Mouse (Mus musculus) liver, adult (tissue): Measurements from ENCODE around the gene Hnrnpul2.

Experiments used
- GATA4 ChIP-seq: IDR thresholded peaks from 2 replicates; pipeline ENCODE4 v1.6.1; 2014; ENCODE audit warnings: mild to moderate bottlenecking, low read length; ENCODE audit not compliant: insufficient replicate concordance

Hnrnpul2 gene

DNA sequence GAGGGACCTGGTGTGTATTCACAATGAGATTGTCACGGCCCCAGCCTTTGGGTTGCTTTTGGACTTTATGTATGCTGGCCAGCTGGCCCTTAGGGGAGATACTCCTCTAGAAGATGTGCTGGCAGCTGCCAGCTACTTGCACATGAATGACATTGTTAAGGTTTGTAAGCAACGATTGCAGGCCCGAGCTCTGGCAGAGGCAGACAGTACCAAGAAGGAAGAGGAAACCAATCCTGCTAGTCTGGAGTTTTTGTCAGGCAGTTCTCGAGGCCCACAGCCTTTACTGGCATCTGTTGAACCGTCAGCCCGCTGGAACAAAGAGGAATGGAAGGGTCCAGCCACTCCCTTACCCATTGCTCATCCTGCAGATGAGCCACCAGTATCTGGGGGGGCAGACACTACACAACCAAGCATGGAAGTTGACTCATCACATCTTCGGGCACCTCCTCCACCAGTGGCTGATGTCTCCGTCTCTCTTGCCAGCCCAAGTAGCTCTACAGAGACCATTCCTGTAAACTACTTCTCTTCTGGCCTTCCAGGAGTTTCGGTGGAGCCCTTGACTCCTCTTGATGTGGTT, 16.5 kb upstream of the Hnrnpul2 start:
- TF ChIP-seq GATA4 = no peak

DNA sequence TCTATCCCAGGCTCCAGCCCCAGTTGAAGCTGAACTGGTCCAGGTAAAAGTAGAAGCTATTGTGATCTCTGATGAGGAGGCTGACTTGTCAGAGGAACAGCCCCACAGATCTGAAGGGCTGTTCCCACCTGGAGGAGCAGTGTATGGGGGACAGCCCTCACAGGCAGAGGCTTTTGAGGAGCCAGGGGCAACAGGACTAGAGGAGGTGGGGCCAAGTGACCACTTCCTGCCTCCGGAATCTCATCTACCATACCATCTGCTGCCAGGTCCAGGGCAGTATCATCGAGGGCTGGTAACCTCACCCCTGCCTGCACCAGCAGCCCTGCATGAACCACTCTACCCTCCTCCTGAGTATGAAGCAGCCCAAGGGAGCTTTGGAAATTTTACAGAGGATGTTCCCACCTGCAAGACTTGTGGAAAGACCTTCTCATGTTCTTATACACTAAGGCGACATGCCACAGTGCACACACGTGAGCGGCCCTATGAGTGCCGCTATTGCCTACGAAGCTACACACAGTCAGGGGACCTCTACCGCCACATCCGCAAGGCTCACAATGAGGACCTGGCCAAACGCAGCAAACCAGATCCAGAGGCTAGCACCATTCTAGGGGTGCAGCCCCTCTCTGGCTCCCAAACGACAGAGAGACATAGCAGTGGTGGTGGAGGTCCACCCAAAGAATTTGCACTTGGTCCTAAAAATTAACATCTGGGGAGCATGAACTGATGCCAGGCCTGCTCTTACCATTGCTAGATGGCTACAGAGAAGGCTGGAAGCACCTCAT, 15.7 kb upstream of the Hnrnpul2 start:
- no peak for TF ChIP-seq GATA4

DNA sequence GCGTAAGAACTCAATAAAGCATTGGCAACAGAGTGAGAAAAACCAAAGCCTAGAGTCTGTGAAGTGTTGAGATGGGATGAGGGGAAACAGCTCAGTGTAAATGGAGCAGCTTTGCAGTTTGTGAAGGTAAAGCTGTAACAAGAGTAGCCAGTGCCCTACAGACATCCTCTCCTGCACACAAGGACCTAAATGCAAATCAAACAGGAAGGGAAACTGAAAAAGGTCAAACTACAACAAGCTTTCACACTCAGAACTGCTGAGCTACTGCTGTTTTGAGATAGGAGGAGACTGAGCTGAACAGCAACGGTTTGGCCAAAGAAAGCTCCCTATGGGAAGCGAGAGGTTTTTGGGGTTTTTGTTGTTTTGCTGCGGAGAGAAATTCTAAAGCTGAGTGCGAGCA, 13.0 kb upstream of the Hnrnpul2 start:
- no peak for TF ChIP-seq GATA4

DNA sequence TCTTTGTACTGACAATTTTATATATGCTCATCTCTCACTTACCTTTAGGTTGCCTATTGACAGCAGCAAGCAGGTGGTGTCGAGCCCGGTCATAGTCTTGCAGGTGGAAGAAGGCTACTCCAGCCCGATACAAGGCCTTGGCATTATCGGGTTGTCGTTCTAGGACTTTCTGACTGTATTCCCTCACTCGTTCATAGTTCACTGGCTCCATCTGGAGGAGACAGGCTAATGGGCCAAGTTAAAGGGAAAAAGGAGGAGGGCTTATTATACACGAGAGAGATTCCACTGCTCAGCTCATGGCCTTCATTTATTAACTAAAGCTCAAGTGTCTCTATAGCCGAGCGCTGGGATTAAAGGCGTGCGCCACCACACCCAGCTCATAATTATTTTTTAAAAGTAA, 4.0 kb upstream of the Hnrnpul2 start:
- no peak for TF ChIP-seq GATA4

DNA sequence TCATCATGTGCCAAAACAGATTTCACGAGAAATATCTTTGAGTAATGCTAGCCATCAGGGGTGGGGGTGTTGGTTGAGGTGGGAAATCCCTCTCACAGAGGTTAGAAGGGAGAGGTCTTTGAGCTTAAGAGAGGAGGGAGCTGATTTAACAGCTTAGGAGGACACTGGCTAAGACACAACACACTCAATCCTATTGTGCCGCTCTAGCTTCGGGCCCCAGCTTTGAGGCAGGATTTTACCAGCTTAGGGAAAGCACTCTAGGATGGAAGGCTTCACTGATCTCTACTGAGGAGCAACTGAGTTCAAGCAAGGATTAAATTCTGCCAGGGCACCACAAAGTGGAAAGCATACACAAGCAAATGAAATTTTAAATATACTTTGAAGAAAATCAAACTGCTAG, 2.8 kb upstream of the Hnrnpul2 start:
- no peak for TF ChIP-seq GATA4

DNA sequence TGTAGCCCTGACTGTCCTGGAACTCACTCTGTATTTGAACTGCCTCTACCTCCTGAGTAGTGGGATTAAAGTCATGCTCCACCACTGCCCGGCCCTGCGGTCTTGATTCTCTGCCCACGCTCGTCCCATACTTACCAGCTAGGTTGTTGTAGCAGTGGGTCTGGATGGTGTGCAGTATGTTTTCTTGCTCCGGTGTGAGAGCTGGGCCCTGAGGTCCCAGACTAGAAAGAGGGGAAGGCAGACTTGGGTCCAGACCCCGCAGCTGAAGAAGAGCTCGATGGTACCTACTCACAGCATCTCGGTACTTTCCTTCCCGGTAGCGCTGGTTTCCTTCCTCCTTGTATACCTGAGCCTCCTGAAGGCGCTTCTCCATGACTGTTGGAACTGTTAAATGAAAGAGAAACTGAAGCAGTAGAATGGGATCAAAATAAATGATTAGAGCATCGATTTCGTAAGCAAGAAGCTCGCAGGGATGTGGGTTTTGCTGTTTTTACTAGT, 1.5 kb upstream of the Hnrnpul2 start:
- TF ChIP-seq GATA4 = no peak

DNA sequence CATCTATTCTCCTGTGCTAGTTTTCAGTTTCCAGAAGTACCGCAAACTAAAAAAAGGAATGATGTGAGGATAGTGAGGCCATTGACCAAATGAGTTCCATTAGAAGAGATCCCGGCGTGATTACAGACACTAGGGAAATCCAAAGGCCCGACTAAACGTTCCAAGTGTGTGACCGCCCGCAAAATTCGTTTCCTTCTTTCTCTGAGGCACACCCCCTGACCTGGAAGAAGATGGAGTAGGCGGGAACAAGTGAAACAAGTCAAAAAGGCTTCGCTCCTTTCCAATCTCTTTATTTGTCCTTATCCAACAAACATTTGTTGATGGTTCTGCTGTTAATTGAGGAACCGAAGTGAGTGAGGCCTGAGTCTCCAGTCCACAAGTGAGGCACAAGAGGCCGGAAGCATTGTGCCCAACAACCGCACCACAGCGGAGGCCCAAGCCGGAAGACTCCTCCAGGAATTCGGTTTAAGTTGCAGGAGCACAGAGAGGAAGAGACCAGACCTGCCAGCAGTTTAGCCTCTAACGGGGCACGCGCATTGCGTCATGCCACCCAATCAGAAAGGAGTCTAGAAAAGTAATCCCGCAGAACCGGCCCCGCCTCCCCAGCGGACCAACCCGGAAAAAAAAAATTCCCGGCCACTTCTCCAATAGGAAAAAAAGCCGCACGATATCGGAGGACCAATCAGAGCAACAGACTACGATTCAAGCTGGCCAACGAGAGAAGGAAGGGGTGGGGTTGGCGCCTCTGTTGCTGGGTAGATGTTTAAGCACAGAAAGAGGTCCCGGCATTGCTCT, 812 bp upstream of the Hnrnpul2 start, which contains the start of gene Ttc9c:
Ttc9c (minus strand) TSS at position 533 of the 795 bp plus-strand sequence.
- TF ChIP-seq GATA4 = no peak

DNA sequence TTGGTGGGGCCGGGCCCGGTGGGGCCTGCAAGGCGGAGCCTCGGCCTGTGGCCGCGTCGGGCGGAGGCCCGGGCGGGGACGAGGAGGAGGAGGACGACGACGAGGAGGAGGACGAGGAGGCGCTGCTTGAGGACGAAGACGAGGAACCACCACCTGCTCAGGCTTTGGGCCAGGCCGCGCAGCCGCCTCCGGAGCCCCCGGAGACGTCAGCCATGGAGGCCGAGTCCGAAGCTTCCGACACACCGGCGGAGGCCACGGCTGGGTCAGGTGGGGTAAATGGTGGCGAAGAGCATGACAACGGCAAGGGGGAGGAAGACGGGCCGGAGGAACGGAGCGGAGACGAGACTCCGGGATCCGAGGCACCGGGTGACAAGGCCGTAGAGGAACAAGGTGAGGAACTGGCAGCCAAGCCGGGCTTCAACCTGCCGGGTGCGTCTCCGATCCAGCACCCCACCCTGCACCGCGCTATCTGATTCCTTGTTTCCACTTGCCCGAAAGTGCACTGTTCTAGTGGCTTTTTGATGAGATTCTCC, 680 bp downstream of the Hnrnpul2 start:
- no peak for TF ChIP-seq GATA4

DNA sequence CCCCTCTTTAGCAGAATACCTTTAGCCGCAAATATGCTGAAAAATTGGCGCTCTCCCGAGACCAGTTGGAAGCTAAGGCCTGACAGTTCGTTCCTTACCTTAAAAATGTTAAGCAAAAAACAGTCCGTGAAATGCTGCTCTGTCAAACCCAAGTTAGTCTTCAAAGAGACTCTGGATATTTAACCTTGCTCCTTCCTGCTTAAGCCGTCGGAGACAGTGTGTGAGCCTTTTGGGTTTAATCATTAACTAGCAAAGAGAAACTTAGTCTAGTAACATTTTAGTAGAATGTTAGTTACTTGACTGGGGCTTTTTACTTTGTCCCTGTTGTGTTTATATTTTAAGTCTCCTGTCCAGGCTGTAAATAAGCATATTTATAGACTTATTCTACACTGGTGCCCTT, 1.3 kb downstream of the Hnrnpul2 start:
- no peak for TF ChIP-seq GATA4

DNA sequence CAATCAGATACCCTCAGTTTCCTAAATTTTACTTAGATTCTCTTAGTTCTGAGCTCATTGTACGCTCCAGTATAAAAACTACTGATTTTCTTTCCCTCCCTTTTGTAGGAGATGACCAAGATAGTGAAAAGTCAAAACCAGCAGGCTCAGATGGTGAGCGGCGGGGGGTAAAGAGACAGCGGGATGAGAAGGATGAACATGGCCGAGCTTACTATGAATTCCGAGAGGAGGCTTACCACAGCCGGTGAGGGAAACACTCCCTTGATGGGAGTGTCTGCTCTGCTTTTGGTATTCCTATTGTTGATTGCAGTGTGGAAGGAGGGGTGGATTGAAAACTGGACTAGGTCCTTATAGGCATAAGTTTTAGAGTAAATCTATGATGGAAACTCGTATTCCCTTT, 2.9 kb downstream of the Hnrnpul2 start:
- no peak for TF ChIP-seq GATA4

DNA sequence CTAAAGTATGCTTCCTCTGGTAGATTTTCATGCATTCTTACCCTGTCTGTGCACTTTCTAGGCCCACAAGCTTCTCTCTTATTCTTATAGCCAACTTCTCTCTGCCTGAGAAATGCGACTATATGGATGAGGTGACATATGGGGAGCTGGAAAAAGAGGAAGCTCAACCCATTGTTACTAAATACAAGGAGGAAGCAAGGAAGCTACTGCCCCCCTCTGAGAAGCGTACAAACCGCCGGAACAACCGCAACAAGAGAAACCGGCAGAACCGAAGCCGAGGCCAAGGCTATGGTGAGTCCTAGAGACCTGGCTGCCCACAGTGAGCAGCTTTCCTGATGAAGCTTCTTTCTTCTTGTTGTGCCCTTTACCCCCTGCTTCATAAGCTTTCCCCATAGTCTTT, 9.8 kb downstream of the Hnrnpul2 start, which contains the start of gene AC129217.1:
AC129217.1 (plus strand) TSS at position 114 of the 400 bp plus-strand sequence.
- no peak for TF ChIP-seq GATA4

DNA sequence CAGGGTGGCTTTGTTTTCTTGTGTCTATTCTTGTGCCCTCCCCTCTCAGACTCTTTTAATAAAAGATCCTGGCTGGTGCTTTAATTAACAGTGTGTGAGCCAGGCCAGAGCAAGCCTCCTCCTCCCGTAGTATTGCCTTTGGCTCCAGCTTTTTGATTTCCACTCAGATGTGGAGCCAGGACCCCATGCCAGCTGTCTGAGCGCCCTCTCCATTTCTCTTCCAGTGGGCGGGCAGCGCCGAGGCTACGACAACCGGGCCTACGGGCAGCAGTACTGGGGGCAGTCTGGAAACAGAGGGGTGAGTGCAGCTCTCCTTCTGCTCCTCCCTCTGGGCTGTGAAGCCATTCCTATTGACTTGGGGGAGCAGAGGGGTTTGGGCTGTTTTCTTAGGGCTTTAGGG, 10.9 kb downstream of the Hnrnpul2 start:
- no peak for TF ChIP-seq GATA4

DNA sequence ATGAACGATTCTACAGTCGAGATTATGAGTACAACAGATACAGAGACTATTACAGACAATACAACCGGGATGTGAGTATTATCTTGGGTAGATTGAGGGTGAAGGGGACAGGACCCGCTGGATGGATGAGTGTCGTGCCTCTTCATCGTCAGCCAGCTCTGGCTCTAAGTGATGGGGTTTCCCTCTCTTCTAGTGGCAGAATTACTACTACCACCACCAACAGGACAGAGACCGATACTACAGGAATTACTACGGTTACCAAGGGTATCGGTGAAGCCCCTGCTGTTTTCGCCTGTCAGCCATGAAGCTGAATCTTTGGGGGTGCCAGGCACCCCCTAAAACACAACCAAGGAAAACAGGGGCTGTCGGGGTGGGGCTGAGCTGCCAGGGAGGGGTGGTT, 11.5 kb downstream of the Hnrnpul2 start:
- no peak for TF ChIP-seq GATA4

DNA sequence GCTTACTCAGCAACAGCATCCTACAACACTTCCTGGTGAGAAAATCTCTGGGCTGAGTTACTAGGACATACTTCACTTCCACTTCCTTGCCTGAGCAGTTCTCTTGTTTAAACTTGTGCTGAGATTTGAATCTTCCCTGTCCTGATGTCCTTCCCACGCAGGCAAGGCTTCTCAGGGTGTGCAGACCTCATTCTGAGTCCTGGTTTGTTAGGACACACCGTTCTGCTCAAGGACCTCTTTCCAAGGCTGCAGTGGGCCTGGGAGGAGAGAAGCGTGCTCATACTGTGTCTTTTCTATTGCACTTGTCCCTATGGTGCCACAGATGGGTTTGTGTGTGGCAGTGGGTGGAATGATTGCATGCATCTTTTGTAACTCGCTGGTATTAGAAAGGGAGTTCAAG, 13.2 kb downstream of the Hnrnpul2 start:
- TF ChIP-seq GATA4 = no peak

DNA sequence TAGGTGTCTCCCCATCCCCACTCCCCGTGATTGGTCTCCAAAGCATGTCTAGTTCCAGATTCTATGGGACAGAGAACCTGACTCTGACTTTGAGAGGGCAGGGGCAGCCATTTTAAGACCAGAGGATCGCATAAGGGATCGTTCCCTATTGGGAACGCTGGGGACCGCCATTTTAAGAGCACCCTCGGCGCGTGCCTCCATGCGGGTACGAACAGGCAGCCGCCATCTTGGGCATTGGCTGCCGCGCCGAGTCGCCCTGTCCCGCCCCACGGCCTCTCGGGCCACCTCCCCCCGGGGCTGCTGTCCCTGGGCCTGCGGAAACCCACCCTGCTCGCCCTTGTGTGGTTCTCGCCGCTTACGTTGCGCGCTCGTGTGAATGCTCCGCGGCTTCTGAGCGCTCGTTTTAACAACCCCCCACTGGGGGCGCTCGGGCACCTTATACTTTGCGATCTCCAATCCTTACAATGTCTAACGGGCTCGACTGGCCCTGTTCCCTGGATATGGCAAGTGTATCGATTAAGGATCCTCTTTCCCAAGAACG, 17.5 kb downstream of the Hnrnpul2 start, which contains the start of gene Bscl2:
Bscl2 (plus strand) TSS at position 217 of the 541 bp plus-strand sequence.
- TF ChIP-seq GATA4 = no peak
